Mouse (Mus musculus) brain, embryonic 14.5 days (tissue): ENCODE data around the gene Rorc. TPM values are rescaled to one million over a fixed set of nuclear protein-coding genes. Genes with fewer than 3 reads are reported as not detected.

Source experiments
- DNase-seq: peaks from one replicate; pipeline ENCODE4 v3.0.0-alpha.2; 2011; ENCODE audit warnings: low read depth
- CTCF ChIP-seq: fragments of 200-500 bp; IDR thresholded peaks from 2 replicates; pipeline ENCODE4 v1.5.1; 2012; ENCODE audit warnings: inconsistent platforms, mild to moderate bottlenecking, moderate library complexity, borderline replicate concordance; ENCODE audit not compliant: insufficient read depth, insufficient read length; ENCODE audit errors: extremely low read depth
- POLR2A ChIP-seq: fragments of 200-500 bp; IDR thresholded peaks from 2 replicates; pipeline ENCODE4 v1.6.1; 2012; ENCODE audit warnings: mild to moderate bottlenecking, inconsistent platforms, borderline replicate concordance; ENCODE audit not compliant: poor library complexity, insufficient read depth, insufficient read length, severe bottlenecking; ENCODE audit errors: extremely low read depth
- polyA plus RNA-seq: library from polyadenylated mRNA; depleted of rRNA; stranded (reverse); fragments of >200 nt; gene quantifications from 2 replicates; pipeline ENCODE4 v1.2.3, GENCODE M21; 2012; rRNA removed

Rorc gene
- polyA plus RNA-seq, result 0.97 and 1.5 TPM in 2 replicates

GRCm38 (mm10) chr3:94372641-94373040 lies at the start of gene Rorc:
TSS of gene Rorc (plus strand) at chr3:94372794.
- no peak for DNase-seq
- TF ChIP-seq POLR2A (no peak), CTCF (no peak)

DNA sequence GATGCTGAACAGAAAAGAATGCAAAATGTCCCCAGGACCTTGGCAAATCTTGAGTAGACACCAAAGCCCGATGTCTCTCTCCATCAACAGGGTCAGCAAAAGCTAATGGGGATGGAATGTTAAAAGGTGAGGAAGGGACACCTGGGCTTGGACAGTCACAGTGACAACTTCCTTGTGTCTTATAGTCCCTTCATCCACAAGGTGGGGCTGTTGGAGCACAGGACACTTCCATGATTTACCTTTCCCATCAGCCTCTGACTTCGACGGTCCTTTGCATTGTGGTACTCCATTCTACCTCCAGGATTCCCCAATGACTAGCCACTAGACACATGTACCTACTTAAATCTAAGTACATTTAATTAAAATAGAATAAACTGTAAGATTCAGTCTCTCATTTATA lies 43.9 kb upstream of the Rorc start:
- TF ChIP-seq CTCF, result peak; percentile 37; the same call in 1 of the 2 replicates
- TF ChIP-seq POLR2A, result no peak
- DNase-seq, result peak; percentile 11

GRCm38 (mm10) chr3:94334442-94334841 lies 38.2 kb upstream of the Rorc start:
- TF ChIP-seq POLR2A (no peak), CTCF (no peak)
- no peak for DNase-seq

- no peak for TF ChIP-seq CTCF
- no peak for TF ChIP-seq POLR2A
- DNase-seq, result no peak
Observed at GRCm38 (mm10) chr3:94338522-94338921, 34.1 kb upstream of the Rorc start.

- peak; percentile 61 for DNase-seq
Observed at GRCm38 (mm10) chr3:94341959-94342422, 30.6 kb upstream of the Rorc start, which contains the start of gene Them5. TSS of gene Them5 (plus strand) at chr3:94342099.

DNA sequence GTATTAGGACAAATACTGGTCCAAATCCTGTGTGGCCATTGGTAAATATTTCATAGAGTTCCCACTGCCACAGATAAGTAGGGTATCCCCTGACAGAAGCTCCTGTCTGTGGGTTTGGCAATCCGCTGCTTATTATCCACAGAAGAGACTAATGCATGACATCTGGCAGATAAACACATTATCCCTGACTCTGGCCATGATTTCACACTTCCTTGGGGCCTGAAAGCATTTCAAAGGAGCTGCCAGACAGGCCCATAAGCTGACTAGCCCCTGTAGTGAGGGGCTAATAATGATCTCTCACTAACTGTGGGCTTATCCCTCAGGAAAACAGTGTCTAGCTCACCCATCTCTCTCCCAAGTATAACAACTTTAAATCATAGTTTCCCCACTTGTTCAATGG lies 30.0 kb upstream of the Rorc start:
- TF ChIP-seq POLR2A (no peak), CTCF (no peak)
- DNase-seq, result peak; percentile 75

More at GRCm38 (mm10) chr3:94341959-94342422, 30.6 kb upstream of the Rorc start, which contains the start of gene Them5:
- TF ChIP-seq POLR2A (no peak), CTCF (no peak)

GRCm38 (mm10) chr3:94344182-94344581 lies 28.4 kb upstream of the Rorc start:
- TF ChIP-seq POLR2A, result no peak
- no peak for TF ChIP-seq CTCF

DNA sequence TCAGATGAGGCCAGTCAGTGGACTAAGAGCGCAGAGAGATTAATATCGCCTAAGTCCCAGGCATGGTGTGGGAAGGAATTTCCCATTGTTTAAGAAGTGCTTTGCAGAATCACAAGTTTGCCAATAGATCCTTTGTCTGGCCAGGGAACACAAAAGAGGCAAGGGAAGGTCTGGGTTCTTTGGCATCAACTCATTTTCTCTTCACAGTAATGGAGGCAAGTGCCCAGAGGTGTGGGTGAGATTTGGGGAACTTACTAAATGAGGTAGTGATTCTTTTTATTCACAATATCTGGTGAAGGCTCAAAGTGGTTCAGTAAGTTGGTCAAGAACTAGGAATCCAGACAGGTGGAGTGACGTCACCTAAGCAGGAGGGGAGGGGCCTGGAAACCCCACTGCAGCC lies 27.7 kb upstream of the Rorc start:
- DNase-seq, result no peak
- TF ChIP-seq CTCF (no peak), POLR2A (no peak)

More at GRCm38 (mm10) chr3:94344182-94344581, 28.4 kb upstream of the Rorc start:
- DNase-seq, result no peak

- no peak for DNase-seq
- TF ChIP-seq POLR2A, result no peak
- TF ChIP-seq CTCF, result no peak
Observed at GRCm38 (mm10) chr3:94348146-94348545, 24.4 kb upstream of the Rorc start.

- DNase-seq, result peak; percentile 60
- TF ChIP-seq CTCF, result peak; percentile 27; the same call in 1 of the 2 replicates
- no peak for TF ChIP-seq POLR2A
Observed at GRCm38 (mm10) chr3:94360812-94361211, 11.8 kb upstream of the Rorc start.

GRCm38 (mm10) chr3:94362138-94362537 lies 10.5 kb upstream of the Rorc start, which contains the start of gene C2cd4d:
TSS of gene C2cd4d (plus strand) at chr3:94362438.
- no peak for DNase-seq
- TF ChIP-seq POLR2A (no peak), CTCF (no peak)

- TF ChIP-seq CTCF (no peak), POLR2A (no peak)
- peak; percentile 71 for DNase-seq
Observed at GRCm38 (mm10) chr3:94363291-94364153, 9.1 kb upstream of the Rorc start.

- TF ChIP-seq CTCF (no peak), POLR2A (no peak)
- DNase-seq, result peak; percentile 52
Observed at GRCm38 (mm10) chr3:94364154-94364526, 8.5 kb upstream of the Rorc start.
